Mouse (Mus musculus) limb, embryonic 10.5 days (tissue): ENCODE results near the gene Gstp2. TPM values are rescaled to one million over a fixed set of nuclear protein-coding genes. Genes with fewer than 3 reads are reported as not detected.
"Not testable (repeated sequence)": the region's sequence is repeated elsewhere in the genome, so short reads cannot be mapped to it uniquely, and the experiment has no call there.

Source experiments
- DNase-seq: peaks from one replicate; pipeline ENCODE4 v3.0.0-alpha.2; 2017; ENCODE audit warnings: low spot score
- H3K27ac ChIP-seq: fragments of 300-500 bp; sonication (generic); 2 replicates; pipeline ENCODE4 v1.5.1; 2016; ENCODE audit warnings: mild to moderate bottlenecking
- H3K27me3 ChIP-seq: fragments of 300-500 bp; sonication (generic); 2 replicates; pipeline ENCODE4 v1.6.1; 2016; ENCODE audit warnings: low read depth, mild to moderate bottlenecking; ENCODE audit not compliant: poor library complexity, severe bottlenecking
- H3K36me3 ChIP-seq: fragments of 300-500 bp; sonication (generic); 2 replicates; pipeline ENCODE4 v1.6.1; 2016; ENCODE audit warnings: mild to moderate bottlenecking, moderate library complexity
- H3K4me1 ChIP-seq: fragments of 300-500 bp; sonication (generic); 2 replicates; pipeline ENCODE4 v1.6.1; 2016
- H3K4me3 ChIP-seq: fragments of 300-500 bp; sonication (generic); 2 replicates; pipeline ENCODE4 v1.5.1; 2016; ENCODE audit warnings: mild to moderate bottlenecking, moderate library complexity
- H3K9me3 ChIP-seq: fragments of 300-500 bp; sonication (generic); replicated peaks from 2 replicates; pipeline ENCODE4 v1.6.1; 2016; ENCODE audit warnings: mild to moderate bottlenecking
- WGBS: fragments of 180-500 bp; shearing (Covaris S2); methylation state at CpG from one replicate; pipeline ENCODE4 v1.1.7; 2016; 5-methylcytosine and 5-hydroxymethylcytosine counted together
- polyA plus RNA-seq: library from polyadenylated mRNA; unstranded; fragments of >200 nt; fragmentation: Nextera tagmentation; extraction: Ambion mirVana; gene quantifications from 2 replicates; pipeline ENCODE4 v1.2.1, GENCODE M21; 2016

Gstp2 gene
- polyA plus RNA-seq, 1 experiment from 2014 or later, result 0.88 TPM

DNA sequence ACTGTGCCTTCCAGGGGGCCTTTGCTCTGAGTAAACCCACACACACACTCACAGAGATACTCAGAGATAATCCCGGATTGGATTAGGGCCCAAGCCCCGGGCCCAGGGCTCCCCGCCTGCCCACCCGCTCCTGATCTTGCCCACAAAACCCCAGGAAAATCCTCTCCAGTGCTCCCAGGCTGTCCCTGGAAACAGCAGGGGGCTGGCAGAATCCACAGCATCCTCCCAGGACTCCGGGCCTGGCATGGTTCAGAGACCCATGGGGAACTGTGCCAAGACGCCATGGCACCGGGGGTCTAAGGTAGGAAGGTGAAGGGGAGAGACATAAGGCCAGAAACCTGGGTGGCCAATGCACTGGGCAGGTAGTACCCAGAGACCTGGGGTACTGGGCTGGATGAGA is 37.5 kb upstream of the Gstp2 start:
- H3K9me3 ChIP-seq, result no peaks in the 10 kb centered on the region
- peaks cover 5% of the 10 kb centered on the region for H3K4me1 ChIP-seq
- H3K27me3 ChIP-seq, result peaks cover 17% of the 10 kb centered on the region; the same call in 1 of the 2 replicates
- 0 out of 2 replicates have a peak overlapping the region, but pooled peaks have one; percentile 9 for H3K27ac ChIP-seq
- H3K36me3 ChIP-seq, result no peaks in the 10 kb centered on the region
- WGBS, result 88% methylated on average over 7 of the region's 7 CpGs
- DNase-seq, result no peak
- no peak overlapping the region for H3K4me3 ChIP-seq

GRCm38 (mm10) chr19:4082219-4082965 is 36.6 kb upstream of the Gstp2 start:
- Histone ChIP-seq H3K4me3 (no peak overlapping the region), H3K4me1 (peaks cover 5% of the 10 kb centered on the region), H3K27me3 (peaks cover 17% of the 10 kb centered on the region; the same call in 1 of the 2 replicates), H3K27ac (no peak overlapping the region), H3K36me3 (no peaks in the 10 kb centered on the region), H3K9me3 (no peaks in the 10 kb centered on the region)
- 88% methylated on average over 11 of the region's 11 CpGs for WGBS
- DNase-seq, result no peak

DNA sequence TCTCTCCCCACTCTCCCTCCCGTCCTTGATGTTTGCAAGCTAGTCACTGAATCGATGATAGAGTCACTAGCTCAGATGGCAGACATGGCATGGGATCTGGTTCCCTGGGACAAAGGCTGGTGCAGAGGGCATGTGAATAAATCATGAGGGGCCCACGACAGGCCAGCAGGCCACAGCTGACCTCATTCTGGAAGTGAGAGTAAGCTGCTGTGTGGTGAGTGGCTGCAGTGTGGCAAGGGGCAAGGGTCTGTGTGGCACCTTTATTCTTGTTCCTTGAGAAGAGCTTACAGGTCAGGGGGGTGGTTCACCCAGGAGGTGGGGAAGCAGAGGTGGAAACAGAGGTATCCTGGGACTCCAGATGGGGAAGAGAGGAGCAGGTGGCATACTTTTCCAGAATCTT is 35.6 kb upstream of the Gstp2 start, which contains the start of gene Cabp2:
TSS of gene Cabp2 (plus strand) at position 185 of the 400 bp plus-strand sequence.
- Histone ChIP-seq H3K27ac (no peak within 1 kb of the TSS), H3K4me1 (peaks cover 5% of the 10 kb centered on the region), H3K36me3 (no peaks in the 10 kb centered on the region), H3K9me3 (no peaks in the 10 kb centered on the region), H3K27me3 (peaks cover 17% of the 10 kb centered on the region; the same call in 1 of the 2 replicates), H3K4me3 (no peak within 1 kb of the TSS)
- no peak for DNase-seq
- 76% methylated on average over 3 of the region's 3 CpGs for WGBS

DNA sequence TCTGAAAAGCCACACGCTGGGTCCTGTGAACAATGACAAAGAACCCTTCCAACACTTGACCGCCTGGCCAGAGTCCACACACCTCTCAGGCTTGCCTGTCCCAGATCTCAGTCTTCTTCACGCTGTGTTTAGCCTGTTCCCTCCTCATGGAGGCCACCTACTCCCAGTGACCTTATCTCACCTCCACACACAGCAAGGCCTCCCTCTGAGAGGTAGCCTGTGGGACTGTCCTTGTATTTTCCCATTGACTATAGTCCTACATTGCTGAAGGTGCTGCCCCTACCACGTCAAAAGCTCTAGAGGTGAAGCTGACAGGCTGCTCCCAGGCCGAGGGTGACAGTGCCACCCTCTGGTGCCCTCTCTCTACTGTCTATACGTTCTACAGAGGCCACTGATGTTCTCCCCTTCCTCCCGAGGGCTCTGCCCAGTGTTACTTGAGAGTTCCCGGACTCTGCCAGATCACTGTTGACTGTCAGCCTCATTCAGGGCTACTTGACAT is 34.7 kb upstream of the Gstp2 start:
- Histone ChIP-seq H3K27ac (no peak overlapping the region), H3K4me1 (peaks cover 5% of the 10 kb centered on the region), H3K27me3 (peaks cover 17% of the 10 kb centered on the region; the same call in 1 of the 2 replicates), H3K36me3 (no peaks in the 10 kb centered on the region), H3K9me3 (no peaks in the 10 kb centered on the region), H3K4me3 (no peak overlapping the region)
- no peak for DNase-seq
- whole genome bisulfite sequencing, result 68% methylated on average over 8 of the region's 8 CpGs

GRCm38 (mm10) chr19:4079594-4079993 is 33.8 kb upstream of the Gstp2 start:
- no peak for DNase-seq
- H3K4me1 ChIP-seq, result peaks cover 5% of the 10 kb centered on the region
- no peaks in the 10 kb centered on the region for H3K36me3 ChIP-seq
- no peaks in the 10 kb centered on the region for H3K9me3 ChIP-seq
- peaks cover 16% of the 10 kb centered on the region; the same call in 1 of the 2 replicates for H3K27me3 ChIP-seq
- 81% methylated on average over 1 of the region's 1 CpGs for WGBS
- H3K4me3 ChIP-seq, result no peak overlapping the region
- H3K27ac ChIP-seq, result no peak overlapping the region

GRCm38 (mm10) chr19:4075531-4075930 is 29.7 kb upstream of the Gstp2 start:
- no peak for DNase-seq
- Histone ChIP-seq H3K27ac (no peak overlapping the region), H3K4me1 (peaks cover 2% of the 10 kb centered on the region; the same call in 1 of the 2 replicates), H3K4me3 (no peak overlapping the region), H3K27me3 (no peaks in the 10 kb centered on the region), H3K9me3 (no peaks in the 10 kb centered on the region), H3K36me3 (no peaks in the 10 kb centered on the region)
- WGBS, result 93% methylated on average over 1 of the region's 1 CpGs

DNA sequence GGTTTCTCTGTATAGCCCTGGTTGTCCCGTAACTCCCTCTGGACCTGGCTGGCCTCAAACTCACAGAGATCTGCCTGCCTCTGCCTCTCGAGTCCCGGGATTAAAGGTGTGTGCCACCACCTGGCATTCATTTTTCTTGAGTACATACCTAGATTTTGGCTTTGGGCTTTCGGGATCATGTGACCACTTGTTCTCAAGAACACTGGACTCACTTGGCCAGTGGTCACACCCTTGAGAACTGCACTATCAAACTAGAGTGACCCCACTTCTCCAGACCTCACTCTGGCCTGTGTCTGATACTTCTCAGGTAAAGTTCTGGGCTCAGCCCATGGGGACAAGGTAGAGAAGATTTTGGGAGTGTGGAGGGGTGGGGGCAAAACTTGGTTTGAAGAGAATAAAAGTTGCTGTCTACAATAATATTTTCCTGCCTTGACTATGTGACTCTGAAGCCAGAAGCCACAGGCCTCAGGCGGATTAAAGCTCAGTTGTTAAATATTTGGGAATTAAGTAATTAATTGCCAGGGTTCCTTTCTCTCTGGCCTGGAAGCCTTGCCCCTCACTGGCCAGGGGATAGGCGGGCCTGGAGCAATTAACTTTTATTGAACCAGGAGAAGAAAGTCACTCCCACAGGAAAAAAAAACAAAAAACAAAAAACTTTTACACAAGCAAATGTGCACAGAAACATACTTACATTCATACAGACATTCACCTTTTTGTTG is 27.0 kb upstream of the Gstp2 start:
- H3K36me3 ChIP-seq, result no peaks in the 10 kb centered on the region
- H3K4me1 ChIP-seq, result peaks cover 2% of the 10 kb centered on the region; the same call in 1 of the 2 replicates
- no peak for DNase-seq
- H3K9me3 ChIP-seq, result no peaks in the 10 kb centered on the region
- no peaks in the 10 kb centered on the region for H3K27me3 ChIP-seq
- no peak overlapping the region for H3K4me3 ChIP-seq
- 75% methylated on average over 6 of the region's 6 CpGs for WGBS
- no peak overlapping the region for H3K27ac ChIP-seq

DNA sequence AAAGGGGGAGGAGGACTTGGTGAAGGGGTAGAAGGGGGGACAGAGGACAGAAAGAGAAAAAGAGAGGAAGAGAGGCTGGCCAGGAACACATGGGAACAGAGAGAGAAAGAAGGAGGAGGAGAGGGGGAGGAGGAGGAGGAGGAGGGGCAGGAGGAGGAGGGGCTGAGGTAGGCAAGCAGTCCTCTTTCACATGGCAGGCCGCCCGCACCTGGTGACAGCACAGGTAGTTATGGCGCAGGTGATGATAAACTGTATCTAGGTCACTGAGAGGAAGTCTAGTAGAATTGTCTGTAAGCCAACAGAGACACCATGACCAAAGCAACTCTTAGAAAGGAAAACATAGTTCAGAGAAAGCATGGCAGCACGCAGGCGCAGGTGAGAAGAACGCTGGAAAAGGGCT is 25.6 kb upstream of the Gstp2 start:
- Histone ChIP-seq H3K36me3 (no peaks in the 10 kb centered on the region), H3K4me1 (peaks cover 2% of the 10 kb centered on the region; the same call in 1 of the 2 replicates), H3K4me3 (no peak overlapping the region), H3K9me3 (no peaks in the 10 kb centered on the region), H3K27me3 (no peaks in the 10 kb centered on the region), H3K27ac (no peak overlapping the region)
- WGBS, result 91% methylated on average over 6 of the region's 6 CpGs
- DNase-seq, result no peak

- Histone ChIP-seq H3K27me3 (no peaks in the 10 kb centered on the region), H3K4me1 (peaks cover 2% of the 10 kb centered on the region; the same call in 1 of the 2 replicates), H3K27ac (no peak overlapping the region), H3K4me3 (no peak overlapping the region), H3K9me3 (no peaks in the 10 kb centered on the region), H3K36me3 (no peaks in the 10 kb centered on the region)
- no peak for DNase-seq
- 83% methylated on average over 8 of the region's 8 CpGs for WGBS
Measured at GRCm38 (mm10) chr19:4070756-4071155, 24.9 kb upstream of the Gstp2 start.

DNA sequence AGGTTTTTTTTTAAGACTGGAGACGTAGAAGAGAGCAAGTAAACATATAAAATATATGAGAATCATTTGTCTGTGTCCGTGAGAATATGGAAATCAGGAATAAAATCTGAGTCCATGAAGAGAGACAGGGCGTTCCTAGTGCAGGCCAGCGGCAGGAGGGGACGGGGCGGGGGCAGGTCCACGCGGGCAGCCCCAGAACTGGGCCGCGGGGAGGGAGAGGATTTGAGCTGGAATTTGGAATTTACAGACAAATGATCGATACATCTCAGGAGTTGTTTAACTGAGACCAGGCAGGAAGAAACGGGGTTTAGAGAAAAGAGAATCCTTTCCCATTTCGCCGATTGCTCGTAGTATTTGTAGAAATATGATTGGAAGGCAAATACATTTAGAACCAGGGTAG is 24.5 kb upstream of the Gstp2 start:
- 80% methylated on average over 15 of the region's 15 CpGs for WGBS
- H3K4me3 ChIP-seq, result no peak overlapping the region
- DNase-seq, result no peak
- no peaks in the 10 kb centered on the region for H3K27me3 ChIP-seq
- peaks cover 2% of the 10 kb centered on the region; the same call in 1 of the 2 replicates for H3K4me1 ChIP-seq
- no peaks in the 10 kb centered on the region for H3K9me3 ChIP-seq
- H3K27ac ChIP-seq, result no peak overlapping the region
- H3K36me3 ChIP-seq, result no peaks in the 10 kb centered on the region

DNA sequence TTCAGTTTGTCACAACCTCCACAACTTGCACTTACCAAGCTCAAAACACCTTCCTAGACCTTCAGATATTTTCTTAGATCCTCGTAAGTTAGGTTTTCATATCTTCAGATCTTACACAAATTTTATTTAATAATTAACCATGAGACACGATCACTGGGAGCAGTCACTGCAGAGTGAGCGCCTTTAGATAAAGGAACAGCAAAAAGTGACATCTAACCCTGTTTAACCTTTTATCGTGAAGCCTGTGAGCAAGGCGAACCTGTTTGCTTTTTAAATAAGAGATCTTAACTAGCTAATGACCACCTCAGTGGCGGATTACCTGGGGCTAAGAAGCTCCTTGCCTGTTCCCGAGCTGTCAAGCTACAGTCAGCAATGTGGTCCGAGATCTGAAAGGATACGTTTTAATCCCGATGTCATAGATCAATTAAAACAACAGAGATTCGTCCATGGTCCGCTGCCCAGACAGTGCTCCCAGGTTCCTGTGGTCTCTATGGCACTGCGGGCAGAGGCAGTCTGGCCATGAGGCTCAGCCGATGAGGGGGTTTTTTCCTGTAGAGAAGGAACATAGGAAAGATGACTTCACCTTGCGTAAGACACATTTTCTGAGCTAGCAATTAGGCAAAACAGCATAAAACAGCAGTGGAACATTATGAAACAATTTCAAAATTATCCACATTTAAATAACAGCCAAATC is 23.0 kb upstream of the Gstp2 start:
- H3K4me1 ChIP-seq, result peaks cover 2% of the 10 kb centered on the region; the same call in 1 of the 2 replicates
- WGBS, result 78% methylated on average over 15 of the region's 15 CpGs
- no peak for DNase-seq
- H3K4me3 ChIP-seq, result no peak overlapping the region
- no peaks in the 10 kb centered on the region for H3K36me3 ChIP-seq
- no peaks in the 10 kb centered on the region for H3K27me3 ChIP-seq
- no peak overlapping the region for H3K27ac ChIP-seq
- no peaks in the 10 kb centered on the region for H3K9me3 ChIP-seq

DNA sequence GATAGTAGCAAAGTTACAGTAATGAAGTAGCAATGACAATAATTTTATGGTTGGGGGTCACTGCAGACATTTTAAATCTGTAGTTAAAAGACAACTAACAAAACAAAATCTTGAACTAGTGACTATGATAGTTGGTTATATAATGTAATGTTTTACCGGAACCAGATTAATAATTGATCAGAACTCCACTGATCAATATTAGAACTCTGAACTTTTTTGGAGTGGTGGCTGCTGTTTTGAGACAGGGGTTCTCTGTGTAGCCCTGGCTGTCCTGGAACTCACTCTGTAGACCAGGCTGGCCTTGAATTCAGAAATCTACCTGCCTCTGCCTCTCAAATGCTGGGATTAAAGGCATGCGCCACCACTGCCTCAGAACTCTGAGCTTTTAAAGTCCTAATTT is 22.4 kb upstream of the Gstp2 start:
- not testable (repeated sequence) for DNase-seq, H3K9me3 ChIP-seq, H3K36me3 ChIP-seq, H3K4me3 ChIP-seq, H3K27me3 ChIP-seq, H3K4me1 ChIP-seq, H3K27ac ChIP-seq
- WGBS, result 92% methylated on average over 2 of the region's 2 CpGs
